Mouse (Mus musculus): ENCODE data around the gene Naa30. TPM values are rescaled to one million over a fixed set of nuclear protein-coding genes. Genes with fewer than 3 reads are reported as not detected.

The Naa30 gene
- polyA plus RNA-seq, 1 experiment from 2014 or later: 10.9 TPM

GRCm38 (mm10) chr14:49153801-49154200 is 18.2 kb upstream of the Naa30 start:
- H3K4me1 ChIP-seq (replicated peaks; ENCODE audit: control insufficient read depth, insufficient read depth, low read length): no peaks in the 10 kb centered on the region
- 43% methylated on average over 7 of the region's 7 CpGs for WGBS
- no peak overlapping the region for H3K4me3 ChIP-seq (ENCODE audit: low read depth, low read length)
- TF ChIP-seq CTCF (IDR thresholded peaks at IDR 0.05; ENCODE audit: low read depth): peak; percentile 88
- H3K9ac ChIP-seq (ENCODE audit: low read depth, low read length): no peak overlapping the region
- no peaks in the 10 kb centered on the region for H3K9me3 ChIP-seq (ENCODE audit: control insufficient read depth)
- ATAC-seq: no peak
- no peak overlapping the region for H3K4me2 ChIP-seq (replicated peaks; ENCODE audit: low read depth)
- H3K27me3 ChIP-seq (replicated peaks; ENCODE audit: control insufficient read depth, insufficient read depth, low read length): no peaks in the 10 kb centered on the region
- no peaks in the 10 kb centered on the region for H3K36me3 ChIP-seq (ENCODE audit: control insufficient read depth, insufficient read depth)
- no peak overlapping the region for H3K27ac ChIP-seq (ENCODE audit: low read depth, low read length)

DNA sequence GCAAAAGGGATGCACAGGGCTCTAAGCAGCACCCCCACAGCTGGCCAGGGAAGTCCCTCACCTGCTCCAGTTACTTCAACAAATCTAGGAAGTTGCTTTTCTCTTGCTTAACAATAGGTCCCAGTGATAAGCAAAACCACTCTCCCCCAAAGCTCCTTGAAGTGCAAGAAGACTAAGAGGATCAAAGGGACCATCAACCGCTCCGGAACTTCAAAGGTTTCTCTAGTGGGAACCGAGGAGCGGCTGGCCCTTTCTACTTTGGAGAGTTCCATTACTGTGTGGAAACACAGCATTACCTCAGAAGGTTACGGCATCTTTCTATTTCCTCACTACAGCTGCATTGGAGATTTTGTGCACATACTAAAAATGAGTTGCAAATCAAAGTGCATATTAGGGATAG is 16.5 kb upstream of the Naa30 start:
- Histone ChIP-seq H3K9me3 (ENCODE audit: control insufficient read depth) (no peaks in the 10 kb centered on the region), H3K27me3 (replicated peaks; ENCODE audit: control insufficient read depth, insufficient read depth, low read length) (no peaks in the 10 kb centered on the region), H3K9ac (ENCODE audit: low read depth, low read length) (no peak overlapping the region), H3K27ac (ENCODE audit: low read depth, low read length) (no peak overlapping the region), H3K4me3 (ENCODE audit: low read depth, low read length) (no peak overlapping the region), H3K4me1 (replicated peaks; ENCODE audit: control insufficient read depth, insufficient read depth, low read length) (no peaks in the 10 kb centered on the region), H3K36me3 (ENCODE audit: control insufficient read depth, insufficient read depth) (no peaks in the 10 kb centered on the region), H3K4me2 (replicated peaks; ENCODE audit: low read depth) (no peak overlapping the region)
- no peak for TF ChIP-seq CTCF (IDR thresholded peaks at IDR 0.05; ENCODE audit: low read depth)
- no peak for ATAC-seq
- 35% methylated on average over 5 of the region's 5 CpGs for WGBS

GRCm38 (mm10) chr14:49158143-49158925 is 13.7 kb upstream of the Naa30 start:
- TF ChIP-seq CTCF (IDR thresholded peaks at IDR 0.05; ENCODE audit: low read depth): no peak
- Histone ChIP-seq H3K27me3 (replicated peaks; ENCODE audit: control insufficient read depth, insufficient read depth, low read length) (no peaks in the 10 kb centered on the region), H3K4me2 (replicated peaks; ENCODE audit: low read depth) (no peak overlapping the region), H3K4me3 (ENCODE audit: low read depth, low read length) (no peak overlapping the region), H3K9ac (ENCODE audit: low read depth, low read length) (no peak overlapping the region), H3K27ac (ENCODE audit: low read depth, low read length) (no peak overlapping the region), H3K36me3 (ENCODE audit: control insufficient read depth, insufficient read depth) (no peaks in the 10 kb centered on the region), H3K9me3 (ENCODE audit: control insufficient read depth) (no peaks in the 10 kb centered on the region), H3K4me1 (replicated peaks; ENCODE audit: control insufficient read depth, insufficient read depth, low read length) (no peaks in the 10 kb centered on the region)
- ATAC-seq: no peak
- 81% methylated on average over 16 of the region's 16 CpGs for WGBS

GRCm38 (mm10) chr14:49171286-49171685 is 740 bp upstream of the Naa30 start:
- H3K27ac ChIP-seq (ENCODE audit: low read depth, low read length): peak overlapping the region; percentile 91
- H3K4me2 ChIP-seq (replicated peaks; ENCODE audit: low read depth): peak overlapping the region; percentile 87
- no peaks in the 10 kb centered on the region for H3K27me3 ChIP-seq (replicated peaks; ENCODE audit: control insufficient read depth, insufficient read depth, low read length)
- no peaks in the 10 kb centered on the region for H3K9me3 ChIP-seq (ENCODE audit: control insufficient read depth)
- no peak for TF ChIP-seq CTCF (IDR thresholded peaks at IDR 0.05; ENCODE audit: low read depth)
- H3K4me3 ChIP-seq (ENCODE audit: low read depth, low read length): peak overlapping the region; percentile 97
- H3K4me1 ChIP-seq (replicated peaks; ENCODE audit: control insufficient read depth, insufficient read depth, low read length): no peaks in the 10 kb centered on the region
- H3K9ac ChIP-seq (ENCODE audit: low read depth, low read length): peak overlapping the region; percentile 95; the same call in 1 of the 2 replicates
- peak; percentile 82 for ATAC-seq
- no peaks in the 10 kb centered on the region for H3K36me3 ChIP-seq (ENCODE audit: control insufficient read depth, insufficient read depth)
- 19% methylated on average over 8 of the region's 8 CpGs for WGBS

GRCm38 (mm10) chr14:49172582-49172988 is 559 bp downstream of the Naa30 start:
- Histone ChIP-seq H3K4me1 (replicated peaks; ENCODE audit: control insufficient read depth, insufficient read depth, low read length) (no peaks in the 10 kb centered on the region), H3K27me3 (replicated peaks; ENCODE audit: control insufficient read depth, insufficient read depth, low read length) (no peaks in the 10 kb centered on the region), H3K27ac (ENCODE audit: low read depth, low read length) (peak overlapping the region; percentile 91), H3K9me3 (ENCODE audit: control insufficient read depth) (no peaks in the 10 kb centered on the region), H3K4me2 (replicated peaks; ENCODE audit: low read depth) (peak overlapping the region; percentile 87), H3K36me3 (ENCODE audit: control insufficient read depth, insufficient read depth) (no peaks in the 10 kb centered on the region), H3K9ac (ENCODE audit: low read depth, low read length) (peak overlapping the region; percentile 95), H3K4me3 (ENCODE audit: low read depth, low read length) (peak overlapping the region; percentile 97)
- ATAC-seq: peak; percentile 58
- WGBS: under 1% methylated on average over 38 of the region's 46 CpGs
- no peak for TF ChIP-seq CTCF (IDR thresholded peaks at IDR 0.05; ENCODE audit: low read depth)

DNA sequence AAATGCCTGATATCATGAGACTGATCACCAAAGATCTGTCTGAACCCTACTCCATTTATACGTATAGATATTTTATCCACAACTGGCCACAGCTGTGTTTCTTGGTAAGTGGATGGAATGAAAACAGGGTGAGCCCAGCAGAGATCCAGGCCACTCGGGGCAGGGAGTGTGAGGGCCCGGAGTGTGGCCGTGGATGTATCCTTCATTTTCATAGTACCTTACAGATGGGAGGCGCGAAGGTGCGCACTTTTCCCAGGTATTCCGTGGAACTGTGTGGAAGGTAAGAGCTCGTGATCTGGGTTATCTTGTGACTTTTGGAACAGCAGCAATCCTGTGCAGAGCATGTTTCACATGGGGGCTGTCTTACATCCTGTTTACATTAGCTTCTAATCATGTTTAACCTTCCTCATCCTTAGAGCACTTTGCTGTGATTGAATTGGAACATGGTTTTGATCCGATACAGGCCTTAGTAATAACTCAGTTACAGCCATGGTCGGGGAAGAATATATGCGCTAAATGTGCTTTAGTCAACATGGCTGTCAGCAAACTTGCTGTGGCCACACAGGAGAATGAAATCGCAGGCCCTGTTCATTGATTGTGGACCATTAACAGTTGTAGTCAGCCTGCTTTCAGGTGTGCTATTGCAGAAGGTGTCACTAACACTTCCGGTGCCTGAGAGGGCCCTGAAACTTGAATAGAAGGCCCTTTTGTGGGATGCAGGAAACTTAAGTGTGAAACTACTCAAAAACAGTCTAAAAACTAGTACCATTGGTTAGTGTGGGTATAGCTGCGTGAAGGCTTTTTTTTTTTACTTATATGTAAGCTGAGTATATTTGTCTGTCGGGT is 1.5 kb downstream of the Naa30 start:
- 14% methylated on average over 16 of the region's 16 CpGs for WGBS
- peak overlapping the region; percentile 91 for H3K27ac ChIP-seq (ENCODE audit: low read depth, low read length)

More for the DNA sequence above, 1.5 kb downstream of the Naa30 start:
- H3K9ac ChIP-seq (ENCODE audit: low read depth, low read length): peak overlapping the region; percentile 95
- ATAC-seq: no peak
- H3K27me3 ChIP-seq (replicated peaks; ENCODE audit: control insufficient read depth, insufficient read depth, low read length): no peaks in the 10 kb centered on the region
- H3K4me2 ChIP-seq (replicated peaks; ENCODE audit: low read depth): peak overlapping the region; percentile 87
- peaks cover 3% of the 10 kb centered on the region; the same call in 1 of the 2 replicates for H3K36me3 ChIP-seq (ENCODE audit: control insufficient read depth, insufficient read depth)
- TF ChIP-seq CTCF (IDR thresholded peaks at IDR 0.05; ENCODE audit: low read depth): no peak
- no peaks in the 10 kb centered on the region for H3K9me3 ChIP-seq (ENCODE audit: control insufficient read depth)
- H3K4me3 ChIP-seq (ENCODE audit: low read depth, low read length): peak overlapping the region; percentile 97
- H3K4me1 ChIP-seq (replicated peaks; ENCODE audit: control insufficient read depth, insufficient read depth, low read length): no peaks in the 10 kb centered on the region

Data from intestine, postnatal 0 days (tissue).